Mouse (Mus musculus): ENCODE results near the gene Slk.

DNA sequence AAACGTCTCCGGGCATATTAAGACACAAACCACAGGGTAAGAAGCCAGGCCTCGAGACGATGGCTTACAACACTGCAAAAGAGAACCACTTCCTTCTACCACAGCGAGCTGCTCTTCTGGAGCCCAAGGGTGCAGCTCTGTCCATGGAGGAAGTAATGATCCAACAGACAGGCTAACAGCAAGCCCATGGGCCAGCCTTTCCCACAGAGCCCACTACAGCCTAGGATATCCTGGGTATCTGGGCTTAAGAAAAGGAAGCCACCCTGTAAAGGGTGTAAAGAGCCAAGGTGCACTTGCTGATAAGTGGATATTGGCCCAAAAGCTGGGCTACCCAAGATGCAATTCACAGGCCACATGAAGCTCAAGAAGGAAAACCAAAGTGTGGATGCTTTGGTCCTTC, 48.2 kb upstream of the Slk start:
- no peak for TF ChIP-seq CTCF (IDR thresholded peaks at IDR 0.05; ENCODE audit: extremely low read depth, insufficient read depth, insufficient read length, insufficient replicate concordance)
- no peak for TF ChIP-seq POLR2A (IDR thresholded peaks at IDR 0.05; ENCODE audit: low read depth, low read length)
